Mouse (Mus musculus): ENCODE measurements around the gene Fam83g. TPM values are rescaled to one million over a fixed set of nuclear protein-coding genes. Genes with fewer than 3 reads are reported as not detected.

Gene Fam83g
- total RNA-seq, 2 experiments from 2014 or later: not detected

- ATAC-seq (ENCODE audit: poor library complexity, severe bottlenecking): no peak
These were observed 33.2 kb upstream of the Fam83g start for GRCm38 (mm10) chr11:61650470-61651265.

GRCm38 (mm10) chr11:61652216-61652615 is 31.7 kb upstream of the Fam83g start:
- ATAC-seq (ENCODE audit: poor library complexity, severe bottlenecking): no peak

DNA sequence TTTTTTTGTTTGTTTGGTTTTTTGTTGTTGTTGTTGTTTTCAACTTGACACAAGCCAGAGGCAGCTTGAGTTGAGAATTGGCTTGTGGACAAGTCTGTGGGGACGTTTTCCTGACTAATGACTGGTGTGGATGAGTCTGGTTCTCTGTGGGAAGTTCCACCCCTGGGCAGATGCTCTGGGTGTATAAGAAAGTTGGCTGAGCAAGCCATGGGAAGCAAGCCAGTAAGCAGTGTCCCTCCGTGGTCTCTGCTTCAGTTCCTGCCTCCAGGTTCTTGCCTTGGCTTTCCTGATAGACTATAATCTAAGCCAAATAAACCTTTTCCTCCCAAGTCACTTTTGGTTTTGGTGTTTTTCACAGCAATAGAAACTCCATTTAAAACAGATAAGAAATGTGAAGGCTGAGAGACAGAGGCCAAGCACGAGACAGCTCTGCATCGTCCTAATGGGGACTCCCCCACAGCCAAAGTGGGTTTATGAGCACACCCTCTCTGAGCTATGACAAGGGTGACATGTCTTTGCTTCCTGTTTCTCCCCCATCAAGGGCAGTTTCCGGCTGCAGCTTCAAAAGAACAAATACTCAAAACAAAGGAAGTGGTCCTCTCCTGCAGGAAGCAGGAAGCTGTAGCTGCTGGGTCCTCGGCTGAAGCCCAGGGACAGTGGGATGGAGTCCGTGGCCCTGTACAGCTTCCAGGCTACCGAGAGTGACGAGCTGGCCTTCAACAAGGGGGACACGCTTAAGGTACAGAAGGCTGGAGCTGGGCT is 31.0 kb upstream of the Fam83g start, which contains the start of gene Grap:
Grap (plus strand) TSS at position 580 of the 762 bp plus-strand sequence.
- ATAC-seq (ENCODE audit: poor library complexity, severe bottlenecking): peak; percentile 76

DNA sequence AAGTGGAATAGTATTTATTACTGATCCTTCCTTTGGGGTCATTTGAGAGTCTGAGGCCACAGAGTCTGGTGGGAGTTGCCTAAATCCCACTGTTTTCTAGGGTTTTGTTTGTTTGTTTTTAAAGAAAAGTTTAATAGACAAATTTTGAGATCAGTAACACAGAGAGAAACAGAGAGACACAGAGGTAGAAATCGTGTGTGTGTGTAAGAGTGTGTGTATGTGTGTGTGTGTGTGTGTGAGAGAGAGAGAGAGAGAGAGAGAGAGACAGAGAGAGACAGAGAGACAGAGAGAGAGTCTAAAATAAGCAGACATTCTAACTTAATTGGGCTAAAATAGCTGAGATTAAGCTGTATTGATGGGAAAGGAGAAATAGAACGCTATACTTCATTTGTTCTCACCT is 30.3 kb upstream of the Fam83g start:
- no peak for ATAC-seq (ENCODE audit: poor library complexity, severe bottlenecking)

DNA sequence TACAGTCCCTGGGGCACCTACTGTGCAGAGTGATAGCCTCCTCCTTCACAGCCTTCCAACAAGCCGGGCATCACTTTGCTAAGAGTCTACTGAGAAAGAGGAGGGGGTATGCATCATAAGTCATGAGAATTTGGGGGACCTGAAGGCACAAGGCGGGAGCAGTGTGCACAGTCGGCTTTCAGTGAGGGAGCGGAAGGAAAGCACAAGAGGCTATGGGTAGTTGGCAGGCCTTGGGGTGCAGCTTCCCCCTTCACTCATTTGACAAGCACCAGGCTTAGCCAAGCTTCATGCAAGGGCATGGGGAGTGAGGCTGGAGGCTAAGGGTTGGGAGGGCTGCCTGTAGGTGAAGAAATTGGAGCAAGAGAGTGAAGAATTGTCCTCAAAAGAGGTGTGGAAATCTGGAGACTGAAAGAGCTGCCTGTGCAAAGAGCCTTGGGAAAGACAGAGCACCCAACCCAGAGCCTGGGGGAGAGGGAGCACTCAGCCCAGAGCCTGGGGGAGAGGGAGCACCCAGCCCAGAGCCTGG is 29.0 kb upstream of the Fam83g start:
- ATAC-seq (ENCODE audit: poor library complexity, severe bottlenecking): no peak

DNA sequence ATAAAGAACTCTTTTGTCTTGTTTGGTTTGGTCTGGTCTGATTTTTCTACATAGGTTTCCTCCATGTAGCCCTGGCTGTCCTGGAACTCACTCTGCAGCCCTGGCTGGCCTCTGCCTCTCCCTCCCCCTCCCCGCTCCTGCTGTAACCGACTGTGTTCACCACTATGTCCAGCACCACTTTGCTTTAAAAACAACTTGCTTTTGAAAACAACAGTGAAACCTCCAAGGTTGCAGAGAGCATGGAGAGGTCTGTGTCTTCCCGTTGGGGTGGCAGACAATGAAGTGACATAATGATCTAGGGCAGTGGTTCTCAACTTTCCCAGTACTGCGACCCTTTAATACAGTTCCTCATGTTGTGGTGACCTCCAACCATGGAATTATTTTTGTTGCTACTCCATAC is 28.2 kb upstream of the Fam83g start:
- no peak for ATAC-seq (ENCODE audit: poor library complexity, severe bottlenecking)

GRCm38 (mm10) chr11:61656148-61656850 is 27.6 kb upstream of the Fam83g start:
- ATAC-seq (ENCODE audit: poor library complexity, severe bottlenecking): no peak

GRCm38 (mm10) chr11:61657432-61657831 is 26.5 kb upstream of the Fam83g start:
- ATAC-seq (ENCODE audit: poor library complexity, severe bottlenecking): no peak

DNA sequence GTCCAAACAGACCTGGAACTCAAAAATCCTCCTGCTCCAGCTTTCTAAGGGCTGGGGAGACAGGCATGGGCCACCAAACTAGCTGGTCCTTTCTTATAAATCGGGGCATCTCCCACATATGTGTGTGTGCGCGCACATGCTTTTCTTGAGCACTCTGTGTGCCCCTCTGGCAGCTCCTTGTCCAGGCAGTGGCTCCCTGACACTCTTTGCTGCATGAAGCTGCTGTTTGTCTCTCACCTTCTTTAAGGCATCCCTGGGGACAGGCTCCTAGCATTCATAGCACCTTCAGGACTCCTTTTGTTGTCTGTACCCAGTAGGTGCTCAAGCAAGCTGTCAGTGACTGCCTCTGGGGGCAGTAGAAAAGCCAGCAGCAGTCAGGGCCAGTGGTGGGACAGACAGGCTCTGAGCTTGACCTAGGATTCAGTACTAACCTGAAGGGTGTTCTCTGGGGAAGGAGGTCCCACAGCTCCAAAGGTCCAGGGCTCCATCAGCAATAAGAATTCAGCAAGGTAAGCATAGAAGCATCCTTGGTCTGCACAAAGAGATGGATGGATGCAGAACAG is 25.4 kb upstream of the Fam83g start:
- no peak for ATAC-seq (ENCODE audit: poor library complexity, severe bottlenecking)

- no peak for ATAC-seq (ENCODE audit: poor library complexity, severe bottlenecking)
These were observed 24.7 kb upstream of the Fam83g start for GRCm38 (mm10) chr11:61659011-61659858.

GRCm38 (mm10) chr11:61660001-61660400 is 23.9 kb upstream of the Fam83g start:
- no peak for ATAC-seq (ENCODE audit: poor library complexity, severe bottlenecking)

DNA sequence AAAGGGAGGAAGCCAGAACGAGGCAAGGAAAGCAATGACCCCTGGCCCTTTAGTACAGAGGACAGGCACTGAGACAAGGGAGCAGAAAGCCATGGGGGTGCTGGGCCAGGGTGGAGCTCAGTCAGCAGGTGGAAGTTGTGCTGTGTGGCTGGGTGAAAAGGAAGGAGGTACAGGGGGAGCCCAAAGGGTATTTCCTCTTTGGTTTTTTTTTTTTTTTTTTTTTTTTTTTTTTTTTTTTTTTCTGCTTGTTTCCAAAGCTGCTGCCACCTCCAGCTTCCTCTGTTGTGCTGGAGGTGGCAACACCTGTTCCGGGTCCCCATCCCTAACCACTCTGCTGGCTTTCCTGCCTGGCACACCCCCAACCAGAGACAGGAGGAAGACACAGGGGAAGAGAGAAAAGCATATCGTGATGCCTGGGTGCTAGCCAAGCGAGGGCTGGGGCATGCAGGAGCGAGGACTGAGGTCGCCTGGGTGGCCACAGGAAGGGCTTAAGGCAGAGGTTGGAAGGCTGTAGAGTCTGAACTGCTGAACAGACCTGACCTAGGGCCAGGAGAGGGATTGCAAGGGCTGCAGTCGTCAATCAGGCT is 23.0 kb upstream of the Fam83g start:
- ATAC-seq (ENCODE audit: poor library complexity, severe bottlenecking): no peak

GRCm38 (mm10) chr11:61662189-61662588 is 21.7 kb upstream of the Fam83g start:
- ATAC-seq (ENCODE audit: poor library complexity, severe bottlenecking): no peak

- no peak for ATAC-seq (ENCODE audit: poor library complexity, severe bottlenecking)
These were observed 18.5 kb upstream of the Fam83g start for GRCm38 (mm10) chr11:61665401-61665800.

DNA sequence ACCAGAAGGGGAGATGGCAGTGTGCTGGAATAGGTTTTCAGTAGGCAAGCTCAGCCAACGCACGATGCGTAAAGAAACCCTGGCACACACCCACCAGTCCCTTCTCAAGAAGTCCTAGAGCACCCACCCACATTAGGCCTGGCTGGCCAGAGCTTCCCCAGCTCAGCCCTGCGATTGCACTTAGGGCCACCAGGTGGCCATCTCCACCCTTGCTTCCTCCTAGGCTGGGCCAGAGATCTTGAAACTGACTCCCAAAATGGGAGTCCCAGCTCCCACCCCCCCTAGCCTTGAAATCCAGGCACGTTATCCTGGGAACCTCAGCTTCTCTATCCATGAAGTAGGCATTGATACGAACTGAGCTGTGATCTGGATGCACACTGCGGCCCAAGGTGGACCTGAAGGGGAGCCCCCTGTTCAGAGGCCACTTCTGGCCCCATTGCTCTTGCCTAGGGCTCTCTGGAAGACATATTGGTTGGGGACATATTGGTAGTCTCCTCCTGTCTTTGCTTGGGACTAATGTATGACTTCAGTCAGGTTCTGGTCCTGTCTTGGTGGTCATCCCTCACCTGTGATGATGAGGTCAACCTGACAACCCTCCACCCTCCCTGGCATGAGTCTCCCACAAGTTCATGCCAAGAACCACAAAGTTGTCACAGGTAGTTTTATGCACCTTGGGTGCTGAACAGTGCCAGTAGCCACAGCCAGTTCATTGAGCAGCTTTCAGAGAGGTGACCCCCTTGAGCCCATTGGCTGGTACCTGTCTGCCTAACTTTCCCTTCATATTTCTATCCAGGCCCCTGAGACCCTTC is 17.7 kb upstream of the Fam83g start:
- 0 out of 2 replicates have a peak, but pooled peaks have one; percentile 43 for ATAC-seq (ENCODE audit: poor library complexity, severe bottlenecking)

DNA sequence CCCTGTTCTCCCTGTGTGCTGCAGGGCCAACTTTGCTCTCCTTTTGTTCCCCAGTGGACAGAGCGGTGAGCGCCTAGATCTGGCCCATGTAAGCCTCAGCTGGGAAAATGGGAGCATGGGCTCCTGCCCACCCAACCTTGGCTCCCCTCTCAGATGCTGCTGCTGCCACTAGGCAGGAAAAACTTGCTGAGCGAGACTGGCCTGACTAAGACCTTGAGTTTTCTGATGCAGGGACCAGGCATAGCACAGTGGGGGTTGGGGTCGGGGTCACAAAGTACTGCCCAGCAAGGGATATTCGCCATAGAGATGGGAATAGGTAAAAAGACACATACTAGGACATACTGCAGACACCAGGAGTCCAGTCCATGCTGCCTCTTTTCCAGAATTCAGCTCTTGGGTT is 16.6 kb upstream of the Fam83g start:
- no peak for ATAC-seq (ENCODE audit: poor library complexity, severe bottlenecking)

DNA sequence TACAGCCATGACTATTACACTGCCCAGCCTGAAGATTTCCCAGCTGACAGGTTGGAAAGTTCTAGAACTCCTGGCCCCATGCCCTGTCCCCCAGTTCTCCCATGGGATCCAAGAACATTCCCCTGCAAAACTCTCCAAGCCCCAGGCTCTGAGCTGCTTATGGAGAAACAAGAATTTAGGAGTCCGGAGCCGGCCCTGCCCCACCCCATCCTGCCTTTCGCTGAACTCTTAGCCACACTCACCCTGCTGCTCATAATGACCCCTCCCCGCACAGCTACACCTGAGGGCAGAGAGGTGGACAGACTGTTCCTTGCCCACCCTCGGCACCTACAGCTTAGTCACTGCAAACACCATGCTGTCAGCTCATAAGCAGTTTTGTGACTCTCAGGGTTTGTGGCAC is 16.1 kb upstream of the Fam83g start:
- ATAC-seq (ENCODE audit: poor library complexity, severe bottlenecking): no peak
